Mouse (Mus musculus) thymus, adult 2 months (tissue): ENCODE results near the gene Phospho1.

Experiments used
- CTCF ChIP-seq: fragments of 200-500 bp; IDR thresholded peaks from 2 replicates; pipeline ENCODE4 v1.5.1; 2012; ENCODE audit warnings: mild to moderate bottlenecking, control low read depth, low read length, moderate library complexity, borderline replicate concordance; ENCODE audit not compliant: control insufficient read depth, poor library complexity, insufficient read depth; ENCODE audit errors: extremely low read depth
- POLR2A ChIP-seq: fragments of 200-500 bp; IDR thresholded peaks from 2 replicates; pipeline ENCODE4 v1.6.1; 2012; ENCODE audit warnings: mild to moderate bottlenecking, low read length, control low read depth, moderate library complexity; ENCODE audit not compliant: control insufficient read depth, poor library complexity, insufficient read depth; ENCODE audit errors: extremely low read depth

DNA sequence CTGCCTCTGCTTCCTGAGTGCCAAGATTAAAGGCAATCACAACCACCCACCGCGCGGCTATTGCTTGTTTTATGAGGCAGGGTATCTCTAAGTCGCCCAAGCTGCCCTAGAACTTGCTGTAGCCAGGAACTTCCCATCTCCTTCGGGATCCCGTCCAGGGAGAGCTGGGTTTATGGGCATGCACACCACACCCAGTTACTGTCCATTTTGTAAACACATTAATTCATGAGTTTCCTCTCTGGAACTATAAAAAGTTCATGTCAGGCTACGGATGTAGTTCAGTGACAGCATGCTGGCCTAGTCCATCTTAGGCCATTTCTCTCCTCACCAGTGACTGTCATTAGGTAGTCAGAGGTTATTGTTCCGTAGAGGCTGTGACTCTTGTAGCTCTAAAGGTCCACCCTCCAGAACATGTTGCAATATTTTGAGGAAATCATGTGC, 34.8 kb upstream of the Phospho1 start:
- TF ChIP-seq CTCF (no peak), POLR2A (no peak)
